Mouse (Mus musculus): ENCODE data around the gene Ttc25. TPM values are rescaled to one million over a fixed set of nuclear protein-coding genes. Genes with fewer than 3 reads are reported as not detected.
"Not testable (repeated sequence)": the region's sequence is repeated elsewhere in the genome, so short reads cannot be mapped to it uniquely, and the experiment has no call there.

Gene Ttc25
- polyA plus RNA-seq, 1 experiment from 2014 or later, result 0.14 TPM

DNA sequence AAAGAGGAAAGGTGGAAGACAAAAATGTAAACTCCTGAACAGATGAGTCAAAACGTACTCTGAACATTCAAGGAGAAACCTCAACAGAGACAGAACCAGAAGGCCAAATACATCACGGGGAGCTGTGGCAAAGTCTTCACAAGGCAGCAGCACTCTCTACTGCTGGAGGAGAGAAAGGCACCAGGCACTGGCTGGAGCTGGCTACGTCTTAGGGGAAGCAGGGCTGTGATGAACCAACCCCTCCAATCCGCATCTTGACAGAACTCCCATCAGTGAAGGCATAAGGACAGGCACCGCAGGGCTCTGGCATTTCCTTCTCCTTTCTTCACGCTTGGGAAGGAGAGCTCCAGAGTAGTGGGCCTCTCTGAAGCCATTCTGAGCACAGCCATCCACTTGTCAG is 66.2 kb downstream of the Ttc25 start:
- WGBS (ENCODE audit: insufficient replicate concordance), result 74% methylated on average over 6 of the region's 6 CpGs
- Histone ChIP-seq H3K36me3 (peaks cover 52% of the 10 kb centered on the region), H3K9ac (no peak overlapping the region), H3K27ac (no peak overlapping the region), H3K4me1 (peaks cover 50% of the 10 kb centered on the region), H3K27me3 (replicated peaks) (no peaks in the 10 kb centered on the region), H3K4me2 (no peak overlapping the region), H3K4me3 (no peak overlapping the region), H3K9me3 (replicated peaks) (no peaks in the 10 kb centered on the region)
- no peak for ATAC-seq

DNA sequence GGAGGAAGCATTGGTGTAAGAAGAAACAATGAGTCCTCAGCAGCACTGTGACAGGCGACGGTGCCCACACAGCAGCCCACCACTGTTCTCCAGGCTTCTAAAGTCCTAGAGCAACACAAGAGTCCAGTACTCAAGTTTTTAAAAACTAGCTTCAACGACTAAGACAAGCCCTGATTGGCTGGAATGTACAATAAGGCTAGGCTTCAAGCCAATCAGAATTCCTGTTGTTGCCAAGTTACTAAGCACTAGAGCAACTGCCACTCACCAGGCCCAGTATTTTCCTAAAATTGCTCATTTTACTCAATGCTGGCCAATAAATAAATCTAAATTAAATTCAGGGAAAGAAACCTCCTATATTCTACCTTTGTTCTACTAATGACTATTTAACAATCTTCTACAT is 67.8 kb downstream of the Ttc25 start:
- H3K36me3 ChIP-seq, result peaks cover 38% of the 10 kb centered on the region

DNA sequence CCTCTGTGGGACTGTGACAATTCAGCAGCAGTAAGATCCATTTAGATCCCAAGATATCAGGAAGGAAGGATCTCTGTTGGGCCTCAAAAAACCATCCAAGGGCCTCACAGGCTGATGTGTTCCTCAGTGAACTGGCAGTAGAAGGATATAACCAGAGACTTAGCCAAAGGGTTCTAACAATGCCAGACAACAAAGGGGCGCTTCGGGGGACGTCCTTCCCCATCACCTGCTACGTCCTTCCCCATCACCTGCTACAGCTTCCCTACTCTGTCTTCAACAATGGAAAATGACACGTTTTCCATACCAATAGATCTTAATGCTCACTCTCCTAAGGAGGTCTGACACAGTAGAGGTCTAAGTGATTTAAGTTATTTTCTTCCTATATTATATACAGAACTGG is 70.9 kb downstream of the Ttc25 start:
- Histone ChIP-seq H3K27me3 (replicated peaks) (no peaks in the 10 kb centered on the region), H3K4me2 (no peak overlapping the region)

More for the DNA sequence above, 67.8 kb downstream of the Ttc25 start:
- no peak for ATAC-seq
- Histone ChIP-seq H3K4me1 (peaks cover 65% of the 10 kb centered on the region), H3K9ac (no peak overlapping the region), H3K27ac (no peak overlapping the region), H3K4me3 (no peak overlapping the region), H3K9me3 (replicated peaks) (no peaks in the 10 kb centered on the region), H3K27me3 (replicated peaks) (no peaks in the 10 kb centered on the region), H3K4me2 (no peak overlapping the region)
- WGBS (ENCODE audit: insufficient replicate concordance), result 82% methylated on average over 3 of the region's 3 CpGs

DNA sequence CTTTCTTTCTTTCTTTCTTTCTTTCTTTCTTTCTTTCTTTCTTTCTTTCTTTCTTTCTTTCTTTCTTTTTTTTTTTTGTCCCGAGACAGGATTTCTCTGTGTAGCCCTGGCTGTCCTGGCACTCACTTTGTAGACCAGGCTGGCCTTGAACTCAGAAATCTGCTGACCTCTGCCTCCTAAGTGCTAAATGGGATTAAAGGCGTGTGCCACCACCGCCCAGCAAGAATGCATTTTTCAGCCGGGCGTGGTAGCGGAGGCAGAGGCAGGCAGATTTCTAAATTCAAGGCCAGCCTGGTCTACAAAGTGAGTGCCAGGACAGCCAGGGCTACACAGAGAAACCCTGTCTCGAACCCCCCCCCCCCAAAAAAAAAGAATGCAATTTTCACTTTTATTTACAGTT is 71.4 kb downstream of the Ttc25 start:
- H3K9me3 ChIP-seq (replicated peaks); H3K4me2 ChIP-seq; ATAC-seq; H3K27ac ChIP-seq; H3K4me3 ChIP-seq; H3K27me3 ChIP-seq (replicated peaks); H3K9ac ChIP-seq: not testable (repeated sequence)
- H3K4me1 ChIP-seq, result peaks cover 55% of the 10 kb centered on the region
- H3K36me3 ChIP-seq, result peaks cover 15% of the 10 kb centered on the region
- WGBS (ENCODE audit: insufficient replicate concordance), result 73% methylated on average over 7 of the region's 7 CpGs

More for the DNA sequence above, 70.9 kb downstream of the Ttc25 start:
- WGBS (ENCODE audit: insufficient replicate concordance), result 79% methylated on average over 5 of the region's 5 CpGs
- H3K27ac ChIP-seq, result no peak overlapping the region
- ATAC-seq, result no peak
- peaks cover 59% of the 10 kb centered on the region for H3K4me1 ChIP-seq
- H3K9me3 ChIP-seq (replicated peaks), result no peaks in the 10 kb centered on the region
- H3K9ac ChIP-seq, result no peak overlapping the region
- H3K36me3 ChIP-seq, result peaks cover 19% of the 10 kb centered on the region
- H3K4me3 ChIP-seq, result no peak overlapping the region

DNA sequence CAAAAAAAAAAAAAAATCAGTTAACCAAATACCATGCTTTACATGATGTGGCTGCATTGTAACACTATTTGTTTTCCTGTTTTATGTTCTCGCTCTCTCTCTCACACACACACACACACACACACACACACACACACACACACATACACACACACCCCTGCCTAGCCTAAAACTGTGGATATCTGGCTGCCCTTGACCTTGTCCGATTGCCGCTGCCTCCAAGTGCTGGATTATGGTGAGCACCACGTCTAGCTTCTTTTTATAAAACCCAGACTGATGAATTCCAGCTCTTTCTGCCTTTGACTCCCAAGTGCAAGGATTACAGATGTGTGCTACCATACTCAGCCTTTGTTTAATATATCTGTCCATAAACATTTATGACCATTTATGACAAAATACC is 72.1 kb downstream of the Ttc25 start:
- H3K9me3 ChIP-seq (replicated peaks), result no peaks in the 10 kb centered on the region
- H3K4me2 ChIP-seq, result peak overlapping the region; percentile 91
- WGBS (ENCODE audit: insufficient replicate concordance), result 91% methylated on average over 4 of the region's 4 CpGs
- ATAC-seq, result no peak
- H3K27ac ChIP-seq, result no peak overlapping the region
- peaks cover 12% of the 10 kb centered on the region for H3K36me3 ChIP-seq
- H3K4me1 ChIP-seq, result peaks cover 58% of the 10 kb centered on the region
- H3K9ac ChIP-seq, result no peak overlapping the region
- no peak overlapping the region for H3K4me3 ChIP-seq
- no peaks in the 10 kb centered on the region for H3K27me3 ChIP-seq (replicated peaks)

DNA sequence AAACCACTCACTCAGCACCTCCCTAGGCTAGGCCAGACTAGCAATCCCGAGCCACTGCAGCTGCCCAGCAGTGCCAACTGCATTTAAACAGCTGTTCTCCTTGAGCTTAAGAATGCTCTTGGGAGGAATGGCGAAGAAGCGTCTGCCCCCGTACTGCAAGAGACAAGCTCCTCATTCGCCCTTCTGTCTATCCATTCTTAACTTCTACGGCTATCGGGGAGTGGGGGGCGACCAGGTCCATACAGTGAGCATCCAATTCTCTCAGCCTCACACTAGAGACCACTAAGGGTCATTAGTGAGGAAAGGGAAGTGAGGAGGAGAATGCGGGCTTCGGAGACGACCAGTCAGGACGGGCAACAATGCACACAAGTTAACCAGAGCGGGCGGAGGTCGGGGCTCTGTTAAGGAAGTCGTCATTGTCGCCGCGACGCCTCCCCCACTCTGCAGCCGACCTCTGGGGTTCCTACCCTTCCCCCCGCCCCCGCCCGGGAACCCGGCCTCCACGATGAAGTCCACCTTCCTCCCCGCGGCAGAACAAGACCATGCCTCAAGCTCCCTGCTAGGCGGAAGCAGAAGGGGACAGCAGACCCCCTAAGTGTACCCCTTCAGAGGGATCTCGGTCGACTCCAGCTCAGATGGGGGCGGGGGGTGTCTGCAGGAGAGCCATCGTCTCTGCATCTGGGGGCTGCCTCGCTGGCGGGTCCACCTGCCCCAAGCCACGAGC is 73.5 kb downstream of the Ttc25 start, which contains the start of gene Nkiras2:
Gene Nkiras2 (plus strand): TSS at position 484 of the 724 bp plus-strand sequence.
- peak within 1 kb of the TSS; percentile 84 for H3K27ac ChIP-seq
- H3K4me1 ChIP-seq, result peaks cover 68% of the 10 kb centered on the region
- peak within 1 kb of the TSS; percentile 85 for H3K4me3 ChIP-seq
- H3K27me3 ChIP-seq (replicated peaks), result no peaks in the 10 kb centered on the region
- WGBS (ENCODE audit: insufficient replicate concordance), result under 1% methylated on average over 35 of the region's 36 CpGs
- H3K9ac ChIP-seq, result peak within 1 kb of the TSS; percentile 89
- H3K36me3 ChIP-seq, result peaks cover 11% of the 10 kb centered on the region
- no peaks in the 10 kb centered on the region for H3K9me3 ChIP-seq (replicated peaks)
- H3K4me2 ChIP-seq, result peak within 1 kb of the TSS; percentile 91
- peak; percentile 63 for ATAC-seq

DNA sequence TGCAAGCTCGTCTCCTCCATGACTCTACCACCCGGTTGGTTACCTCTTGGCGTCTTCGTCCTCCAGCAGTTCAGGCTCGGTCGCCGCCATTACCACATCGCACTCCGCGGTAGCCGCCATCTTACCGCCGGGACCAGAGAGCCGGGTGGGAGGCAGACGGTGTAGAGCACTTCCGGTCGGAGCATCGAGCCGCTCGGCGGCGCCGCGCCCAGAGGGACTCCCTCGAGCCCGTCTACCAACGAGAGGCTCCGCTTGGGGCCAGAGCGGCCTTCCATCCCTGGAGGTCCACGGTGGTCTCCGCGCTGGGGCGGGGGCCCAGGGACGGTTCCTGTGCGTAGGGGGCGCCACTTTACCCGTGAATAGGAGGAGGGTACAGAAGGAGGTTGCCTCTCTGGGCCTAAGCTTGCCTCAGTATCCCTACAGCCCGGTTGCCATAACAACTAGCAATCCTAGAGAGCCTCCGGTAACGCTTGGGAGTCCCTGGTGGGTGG is 74.1 kb downstream of the Ttc25 start:
- ATAC-seq, result peak; percentile 92
- Histone ChIP-seq H3K9me3 (replicated peaks) (no peaks in the 10 kb centered on the region), H3K36me3 (peaks cover 11% of the 10 kb centered on the region), H3K9ac (peak overlapping the region; percentile 89), H3K27me3 (replicated peaks) (no peaks in the 10 kb centered on the region), H3K27ac (peak overlapping the region; percentile 84), H3K4me3 (peak overlapping the region; percentile 85), H3K4me1 (peaks cover 69% of the 10 kb centered on the region), H3K4me2 (peak overlapping the region; percentile 91)
- WGBS (ENCODE audit: insufficient replicate concordance), result under 1% methylated on average over 40 of the region's 40 CpGs

DNA sequence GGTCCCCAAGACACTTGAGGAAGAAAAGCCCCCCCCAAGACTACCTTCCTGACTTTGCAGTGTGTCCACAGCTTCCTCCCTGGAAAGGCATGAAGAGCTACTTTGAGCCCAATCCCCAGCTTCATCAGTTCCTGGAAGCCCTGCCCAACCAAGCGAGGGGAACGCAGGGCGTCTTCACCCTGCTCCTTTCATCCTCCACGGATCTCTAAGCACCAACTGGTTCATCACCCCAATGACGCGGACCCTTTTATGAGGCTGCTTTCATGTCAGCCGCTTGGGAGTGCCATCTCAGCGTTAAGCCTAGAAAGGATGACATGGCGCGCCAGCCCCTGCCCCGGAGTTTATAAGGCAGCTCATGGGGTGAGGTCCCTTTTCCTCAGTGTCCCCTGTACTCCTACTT is 74.6 kb downstream of the Ttc25 start, which contains the start of gene Dnajc7:
Gene Dnajc7 (minus strand): TSS at position 187 of the 400 bp plus-strand sequence.
- 7% methylated on average over 11 of the region's 11 CpGs for WGBS (ENCODE audit: insufficient replicate concordance)
- peak; percentile 15 for ATAC-seq
- H3K27me3 ChIP-seq (replicated peaks), result no peaks in the 10 kb centered on the region
- H3K9ac ChIP-seq, result peak within 1 kb of the TSS; percentile 89
- H3K4me1 ChIP-seq, result peaks cover 69% of the 10 kb centered on the region
- H3K9me3 ChIP-seq (replicated peaks), result no peaks in the 10 kb centered on the region
- H3K4me3 ChIP-seq, result peak within 1 kb of the TSS; percentile 85
- H3K4me2 ChIP-seq, result peak within 1 kb of the TSS; percentile 91
- H3K36me3 ChIP-seq, result peaks cover 15% of the 10 kb centered on the region
- peak within 1 kb of the TSS; percentile 84 for H3K27ac ChIP-seq

Other genes starting within 250 kb of the Ttc25 start
- 1,823 and 1,858 TPM in 2 replicates for gene Eif1, start 225.7 kb upstream of the Ttc25 start, polyA plus RNA-seq (2016; fragmentation: Nextera tagmentation; extraction: Ambion mirVana)
- gene Gast, start 211.2 kb upstream of the Ttc25 start, polyA plus RNA-seq (2016; fragmentation: Nextera tagmentation; extraction: Ambion mirVana), result not detected in 2 replicates
- 0.43 and 0.47 TPM in 2 replicates for gene Hap1, start 189.5 kb upstream of the Ttc25 start, polyA plus RNA-seq (2016; fragmentation: Nextera tagmentation; extraction: Ambion mirVana)
- 23.9 and 24.3 TPM in 2 replicates for gene Jup, start 147.8 kb upstream of the Ttc25 start, polyA plus RNA-seq (2016; fragmentation: Nextera tagmentation; extraction: Ambion mirVana)
- 11.0 and 11.2 TPM in 2 replicates for gene P3h4, start 130.8 kb upstream of the Ttc25 start, polyA plus RNA-seq (2016; fragmentation: Nextera tagmentation; extraction: Ambion mirVana)
- gene Fkbp10, start 129.9 kb upstream of the Ttc25 start, polyA plus RNA-seq (2016; fragmentation: Nextera tagmentation; extraction: Ambion mirVana), result 20.1 and 23.8 TPM in 2 replicates
- 38.3 and 38.6 TPM in 2 replicates for gene Nt5c3b, start 103.8 kb upstream of the Ttc25 start, polyA plus RNA-seq (2016; fragmentation: Nextera tagmentation; extraction: Ambion mirVana)
- 0.12 and 0.32 TPM in 2 replicates for gene Klhl10, start 103.7 kb upstream of the Ttc25 start, polyA plus RNA-seq (2016; fragmentation: Nextera tagmentation; extraction: Ambion mirVana)
- 3.6 and 4.8 TPM in 2 replicates for gene Klhl11, start 72.9 kb upstream of the Ttc25 start, polyA plus RNA-seq (2016; fragmentation: Nextera tagmentation; extraction: Ambion mirVana)
- 135 and 136 TPM in 2 replicates for gene Acly, start 17.6 kb upstream of the Ttc25 start, polyA plus RNA-seq (2016; fragmentation: Nextera tagmentation; extraction: Ambion mirVana)
- gene Cnp, start 29.3 kb downstream of the Ttc25 start, polyA plus RNA-seq (2016; fragmentation: Nextera tagmentation; extraction: Ambion mirVana), result 12.9 and 15.1 TPM in 2 replicates
- 22.5 and 24.4 TPM in 2 replicates for gene Nkiras2, start 73.6 kb downstream of the Ttc25 start, polyA plus RNA-seq (2016; fragmentation: Nextera tagmentation; extraction: Ambion mirVana)
- gene Dnajc7, start 74.6 kb downstream of the Ttc25 start, polyA plus RNA-seq (2016; fragmentation: Nextera tagmentation; extraction: Ambion mirVana), result 109 and 122 TPM in 2 replicates
- 0.32 TPM in 1 of 2 replicates, not detected in the other for gene Zfp385c, start 146.8 kb downstream of the Ttc25 start, polyA plus RNA-seq (2016; fragmentation: Nextera tagmentation; extraction: Ambion mirVana)
- gene Dhx58, start 158.7 kb downstream of the Ttc25 start, polyA plus RNA-seq (2016; fragmentation: Nextera tagmentation; extraction: Ambion mirVana), result 1.5 and 2.1 TPM in 2 replicates
- gene Kat2a, start 166.9 kb downstream of the Ttc25 start, polyA plus RNA-seq (2016; fragmentation: Nextera tagmentation; extraction: Ambion mirVana), result 39.4 and 40.2 TPM in 2 replicates
- gene Hspb9, start 168.2 kb downstream of the Ttc25 start, polyA plus RNA-seq (2016; fragmentation: Nextera tagmentation; extraction: Ambion mirVana), result 0.29 and 0.33 TPM in 2 replicates
- gene Rab5c, start 192.6 kb downstream of the Ttc25 start, polyA plus RNA-seq (2016; fragmentation: Nextera tagmentation; extraction: Ambion mirVana), result 15.9 and 18.1 TPM in 2 replicates
- not detected in 2 replicates for gene Kcnh4, start 214.3 kb downstream of the Ttc25 start, polyA plus RNA-seq (2016; fragmentation: Nextera tagmentation; extraction: Ambion mirVana)
- gene Hcrt, start 217.3 kb downstream of the Ttc25 start, polyA plus RNA-seq (2016; fragmentation: Nextera tagmentation; extraction: Ambion mirVana), result not detected in 2 replicates
- gene Ghdc, start 225.3 kb downstream of the Ttc25 start, polyA plus RNA-seq (2016; fragmentation: Nextera tagmentation; extraction: Ambion mirVana), result 2.1 and 2.4 TPM in 2 replicates